Mouse (Mus musculus) CH12.LX (cell line): ENCODE data around the gene Slc22a2. TPM values are rescaled to one million over a fixed set of nuclear protein-coding genes. Genes with fewer than 3 reads are reported as not detected.

Source experiments
- DNase-seq: peaks from one replicate; pipeline ENCODE4 v3.0.0-alpha.2; 2013; ENCODE audit errors: extremely low read depth
- H3K27ac ChIP-seq: 2 replicates; pipeline ENCODE4 v1.5.1; 2012; ENCODE audit warnings: low read depth, mild to moderate bottlenecking, control low read depth, moderate library complexity; ENCODE audit not compliant: insufficient read depth
- H3K27me3 ChIP-seq: replicated peaks from 2 replicates; pipeline ENCODE3; 2012; ENCODE audit warnings: inconsistent platforms
- H3K36me3 ChIP-seq, 2 experiments: replicated peaks in 1 of 2; 2 replicates each; pipeline versions ENCODE3 to v1.6.1; 2012; ENCODE audit warnings: inconsistent platforms in 1 of 2, low read length in 1 of 2, mild to moderate bottlenecking in 1 of 2, mixed read lengths in 1 of 2, moderate library complexity in 1 of 2; ENCODE audit not compliant: control insufficient read depth in 1 of 2, insufficient read depth in 1 of 2
- H3K4me1 ChIP-seq, 2 experiments: 2 replicates each; pipeline ENCODE4 v1.6.1; 2012; ENCODE audit warnings: inconsistent platforms in 1 of 2, moderate library complexity in 1 of 2; ENCODE audit not compliant: insufficient read depth in 2 of 2, control insufficient read depth in 1 of 2
- H3K4me2 ChIP-seq: 2 replicates; pipeline ENCODE4 v1.6.1; 2012; ENCODE audit warnings: low read depth, mild to moderate bottlenecking, control low read depth; ENCODE audit not compliant: poor library complexity, insufficient read depth, severe bottlenecking
- H3K4me3 ChIP-seq, 3 experiments: fragments of 150-350 bp in 1 of 3; sonication (generic) in 1 of 3; replicated peaks in 1 of 3; 2 replicates each; pipeline versions ENCODE3 to v1.5.1; 2011 to 2012; ENCODE audit warnings: low read depth in 2 of 3, low read length in 2 of 3, mild to moderate bottlenecking in 2 of 3, moderate library complexity in 2 of 3, control low read depth in 1 of 3, improper control_type of control experiment in 1 of 3, inconsistent platforms in 1 of 3, mixed read lengths in 1 of 3; ENCODE audit not compliant: poor library complexity in 1 of 3
- H3K79me2 ChIP-seq: replicated peaks from 2 replicates; pipeline ENCODE4 v1.6.1; 2012; ENCODE audit warnings: mild to moderate bottlenecking, moderate library complexity; ENCODE audit not compliant: control insufficient read depth, poor library complexity, insufficient read depth, severe bottlenecking; ENCODE audit errors: extremely low read depth
- H3K9ac ChIP-seq: 2 replicates; pipeline ENCODE4 v1.6.1; 2012; ENCODE audit warnings: low read depth, mild to moderate bottlenecking, control low read depth, moderate library complexity; ENCODE audit not compliant: insufficient read depth
- H3K9me3 ChIP-seq: replicated peaks from 2 replicates; pipeline ENCODE3; 2012; ENCODE audit warnings: low read length, inconsistent platforms, mixed read lengths
- BHLHE40 ChIP-seq: IDR thresholded peaks from 2 replicates; pipeline ENCODE4 v1.6.1; 2011; ENCODE audit warnings: mild to moderate bottlenecking, low read depth, low read length, improper control_type of control experiment
- CHD1 ChIP-seq: IDR thresholded peaks from 2 replicates; pipeline ENCODE4 v1.6.1; 2012; ENCODE audit warnings: low read depth, low read length, improper control_type of control experiment, inconsistent platforms
- CHD2 ChIP-seq: IDR thresholded peaks from 2 replicates; pipeline ENCODE4 v1.6.1; 2011; ENCODE audit warnings: low read length, improper control_type of control experiment
- ELF1 ChIP-seq: IDR thresholded peaks from 2 replicates; pipeline ENCODE4 v1.6.1; 2014; ENCODE audit warnings: low read depth, mild to moderate bottlenecking, inconsistent platforms, low read length, improper control_type of control experiment
- EP300 ChIP-seq: IDR thresholded peaks from 2 replicates; pipeline ENCODE4 v1.6.1; 2011; ENCODE audit warnings: low read length, improper control_type of control experiment
- GABPA ChIP-seq: IDR thresholded peaks from 2 replicates; pipeline ENCODE4 v1.6.1; 2012; ENCODE audit warnings: low read depth, low read length, improper control_type of control experiment, inconsistent platforms; ENCODE audit not compliant: insufficient replicate concordance
- HCFC1 ChIP-seq: IDR thresholded peaks from 2 replicates; pipeline ENCODE4 v1.6.1; 2012; ENCODE audit warnings: low read depth, mild to moderate bottlenecking, inconsistent platforms, low read length, improper control_type of control experiment
- IRF4 ChIP-seq: IDR thresholded peaks from 2 replicates; pipeline ENCODE4 v1.6.1; 2014; ENCODE audit warnings: low read depth, mild to moderate bottlenecking, inconsistent platforms, low read length, improper control_type of control experiment
- JUND ChIP-seq: conservative IDR thresholded peaks from 2 replicates; pipeline ENCODE4 v1.6.1; 2011; ENCODE audit warnings: low read depth, low read length, improper control_type of control experiment
- MAZ ChIP-seq: IDR thresholded peaks from 2 replicates; pipeline ENCODE4 v1.6.1; 2012; ENCODE audit warnings: low read depth, mild to moderate bottlenecking, inconsistent platforms, low read length, improper control_type of control experiment, moderate library complexity
- NELFE ChIP-seq: IDR thresholded peaks from 2 replicates; pipeline ENCODE4 v1.6.1; 2011; ENCODE audit warnings: low read depth, low read length, improper control_type of control experiment
- NRF1 ChIP-seq: IDR thresholded peaks from 2 replicates; pipeline ENCODE4 v1.6.1; 2014; ENCODE audit warnings: low read depth, mild to moderate bottlenecking, inconsistent platforms, low read length, improper control_type of control experiment, moderate library complexity
- PAX5 ChIP-seq: IDR thresholded peaks from 2 replicates; pipeline ENCODE4 v1.6.1; 2012; ENCODE audit warnings: low read length, inconsistent platforms, mixed read lengths
- POLR2A ChIP-seq: IDR thresholded peaks from 2 replicates; pipeline ENCODE4 v1.6.1; 2011; ENCODE audit warnings: low read depth, mild to moderate bottlenecking, improper control_type of control experiment, low read length
- POLR2AphosphoS2 ChIP-seq: IDR thresholded peaks from 2 replicates; pipeline ENCODE4 v1.6.1; 2011; ENCODE audit warnings: low read depth, low read length, improper control_type of control experiment
- TBP ChIP-seq: conservative IDR thresholded peaks from 2 replicates; pipeline ENCODE4 v1.6.1; 2011; ENCODE audit warnings: low read depth, low read length, improper control_type of control experiment
- UBTF ChIP-seq: IDR thresholded peaks from 2 replicates; pipeline ENCODE4 v1.6.1; 2012; ENCODE audit warnings: low read depth, mild to moderate bottlenecking, inconsistent platforms, low read length, improper control_type of control experiment, moderate library complexity
- USF2 ChIP-seq: conservative IDR thresholded peaks from 2 replicates; pipeline ENCODE4 v1.6.1; 2011; ENCODE audit warnings: low read depth, low read length, improper control_type of control experiment
- ZC3H11A ChIP-seq: IDR thresholded peaks from 2 replicates; pipeline ENCODE4 v1.6.1; 2012; ENCODE audit warnings: low read depth, mild to moderate bottlenecking, inconsistent platforms, low read length, improper control_type of control experiment
- ZKSCAN1 ChIP-seq: IDR thresholded peaks from 2 replicates; pipeline ENCODE4 v1.6.1; 2012; ENCODE audit warnings: low read depth, inconsistent platforms, low read length, improper control_type of control experiment, borderline replicate concordance
- ZNF384 ChIP-seq: IDR thresholded peaks from 2 replicates; pipeline ENCODE4 v1.6.1; 2012; ENCODE audit warnings: low read depth, low read length, improper control_type of control experiment, inconsistent platforms
- dilution Hi-C: fragments of 300-500 bp; cut with MboI; formaldehyde crosslinking; loops from 2 replicates; pipeline ENCODE4 v1.14.3; 2020; ENCODE audit warnings: low sequenced_read_pairs; ENCODE audit not compliant: extremely low pct_unique_long_range_greater_than_20kb, extremely low pct_ligation_motif_present
- in situ Hi-C: fragments of 300-500 bp; cut with MboI; formaldehyde crosslinking; loops from 3 replicates; pipeline ENCODE4 v1.14.3; 2019; ENCODE audit warnings: low sequenced_read_pairs, low pct_ligation_motif_present, low pct_unique_long_range_greater_than_20kb, mixed read lengths
- polyA plus RNA-seq: library from polyadenylated mRNA; unstranded; fragments of >175 nt; gene quantifications from 2 replicates; pipeline ENCODE4 v1.2.1, GENCODE M21; 2012; ENCODE audit warnings: low read depth; ENCODE audit not compliant: insufficient read length
- total RNA-seq, 2 experiments: library from RNA; depleted of rRNA; stranded (reverse); fragments of 300-350 nt in 1 of 2; fragments of >200 nt in 1 of 2; gene quantifications; 2 replicates each; pipeline ENCODE4 v1.2.3; 2012 to 2014

The Slc22a2 gene
- total and polyA plus RNA-seq, 3 experiments: not detected

DNA sequence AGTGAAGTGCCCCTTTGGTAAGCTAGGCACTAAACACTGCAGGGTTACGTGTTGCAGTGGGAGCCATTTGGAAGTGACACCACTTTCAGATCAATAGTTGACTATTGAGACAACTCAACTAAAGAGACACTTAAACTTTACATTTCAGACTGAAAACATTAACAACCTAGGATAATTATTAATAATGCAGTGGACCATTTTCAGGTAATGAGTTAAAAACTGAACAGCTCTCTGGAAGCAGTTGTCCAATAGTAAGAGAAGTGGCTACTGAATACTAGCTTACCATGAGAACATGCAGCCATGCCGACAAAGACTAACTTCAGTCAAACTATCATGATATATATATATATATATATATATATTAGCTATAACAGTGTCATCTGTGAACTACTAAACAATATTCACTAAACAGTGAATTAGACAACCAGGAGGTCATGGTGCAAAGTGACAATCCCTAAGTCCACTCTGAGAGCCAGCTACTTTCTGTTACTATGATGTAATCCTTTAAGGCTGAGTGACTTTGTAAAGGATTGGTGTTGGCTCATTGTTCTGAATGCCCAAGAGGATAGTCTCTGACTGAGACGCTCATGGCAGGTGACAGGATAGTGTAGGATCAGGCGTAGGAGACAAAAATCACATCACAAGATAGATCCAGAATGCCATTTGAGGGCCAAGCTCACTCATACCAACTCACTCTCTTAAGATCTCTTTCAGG is 7.1 kb downstream of the Slc22a2 start:
- no peak overlapping the region for H3K4me2 ChIP-seq
- dilution Hi-C loops: no loop called here
- no peak for TF ChIP-seq PAX5
- TF ChIP-seq GABPA: no peak
- no peak for TF ChIP-seq ZNF384
- TF ChIP-seq UBTF: no peak
- no peak for TF ChIP-seq BHLHE40
- TF ChIP-seq POLR2AphosphoS2: no peak
- TF ChIP-seq NELFE: no peak
- no peak for TF ChIP-seq ZC3H11A
- TF ChIP-seq EP300: no peak
- TF ChIP-seq, all 38 proteins: peak for 0
- Histone ChIP-seq H3K79me2 (no peaks in the 10 kb centered on the region), H3K9me3 (peaks cover 2% of the 10 kb centered on the region), H3K27me3 (peaks cover 23% of the 10 kb centered on the region), H3K4me1 (no peaks in the 10 kb centered on the region), H3K9ac (no peak overlapping the region), H3K36me3 (no peaks in the 10 kb centered on the region), H3K27ac (no peak overlapping the region), H3K4me3 (no peak overlapping the region)
- DNase-seq: no peak
- in situ Hi-C loops: no loop called here

DNA sequence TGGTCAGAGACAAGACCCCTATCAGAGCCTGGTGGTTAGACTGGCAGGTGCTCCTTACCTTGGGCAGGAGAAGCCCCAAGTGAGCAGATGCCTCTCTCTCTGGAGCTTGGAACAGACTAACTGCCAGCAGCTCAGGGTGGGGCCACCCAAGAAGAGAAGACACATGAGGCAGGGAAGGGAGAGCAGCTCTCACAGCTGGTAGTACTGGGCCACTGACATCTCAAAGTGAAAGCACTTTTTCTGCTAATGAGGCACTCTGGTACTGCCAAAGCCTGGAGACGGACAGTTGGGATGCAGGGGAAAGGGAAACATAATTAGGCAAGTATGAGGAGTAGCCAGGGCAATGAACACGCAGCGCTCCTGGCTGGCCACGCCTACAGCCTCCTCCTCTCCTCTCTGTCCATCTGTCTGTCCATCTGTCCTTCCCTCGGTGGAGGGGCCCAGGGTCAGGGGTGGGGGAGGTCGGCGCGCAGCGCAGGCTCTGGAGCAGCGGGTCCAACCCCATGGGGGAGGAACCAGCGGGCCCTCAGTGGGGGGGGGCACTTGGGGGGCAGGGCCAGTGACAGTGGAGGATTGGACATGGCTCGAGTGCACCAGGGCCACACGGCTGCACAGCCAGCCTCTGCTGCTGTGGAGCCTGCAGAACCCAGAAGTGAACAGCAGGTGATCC is 12.0 kb downstream of the Slc22a2 start:
- no peak for DNase-seq
- Histone ChIP-seq H3K27ac (no peak overlapping the region), H3K36me3 (no peaks in the 10 kb centered on the region), H3K9ac (no peak overlapping the region), H3K4me1 (no peaks in the 10 kb centered on the region), H3K27me3 (no peaks in the 10 kb centered on the region), H3K9me3 (peaks cover 10% of the 10 kb centered on the region), H3K4me2 (no peak overlapping the region), H3K79me2 (no peaks in the 10 kb centered on the region), H3K4me3 (no peak overlapping the region)
- in situ Hi-C loops (no loop called here), dilution Hi-C loops (no loop called here)
- TF ChIP-seq ZC3H11A (no peak), NRF1 (no peak), UBTF (no peak), CHD1 (no peak), EP300 (no peak), ZKSCAN1 (no peak), USF2 (no peak), POLR2A (no peak), JUND (no peak), ZNF384 (no peak), TBP (no peak), CHD2 (no peak), BHLHE40 (no peak), MAZ (no peak), IRF4 (no peak), HCFC1 (no peak), ELF1 (no peak)
